Mouse (Mus musculus) olfactory bulb, adult 2 months (tissue): ENCODE measurements at regions not wholly inside any gene's neighbourhood (a gene's known extent, or its start where the extent isn't known, plus 50 kb on each side); places are given as distances from the start of the nearest gene placed in this dataset.

Source experiments
- CTCF ChIP-seq: fragments of 200-500 bp; IDR thresholded peaks from 2 replicates; pipeline ENCODE4 v1.5.1; 2012; ENCODE audit warnings: low read depth, mild to moderate bottlenecking, low read length, moderate library complexity; ENCODE audit not compliant: insufficient read depth
- POLR2A ChIP-seq: fragments of 200-500 bp; IDR thresholded peaks from 2 replicates; pipeline ENCODE4 v1.6.1; 2012; ENCODE audit warnings: mild to moderate bottlenecking, low read depth, low read length, moderate library complexity; ENCODE audit not compliant: insufficient read depth

- TF ChIP-seq CTCF = no peak
- no peak for TF ChIP-seq POLR2A
Observed at GRCm38 (mm10) chr6:88976994-88977393, 74.9 kb downstream of the Tpra1 start.
